Mouse (Mus musculus): ENCODE results near the gene Itpr3.

Itpr3 gene

DNA sequence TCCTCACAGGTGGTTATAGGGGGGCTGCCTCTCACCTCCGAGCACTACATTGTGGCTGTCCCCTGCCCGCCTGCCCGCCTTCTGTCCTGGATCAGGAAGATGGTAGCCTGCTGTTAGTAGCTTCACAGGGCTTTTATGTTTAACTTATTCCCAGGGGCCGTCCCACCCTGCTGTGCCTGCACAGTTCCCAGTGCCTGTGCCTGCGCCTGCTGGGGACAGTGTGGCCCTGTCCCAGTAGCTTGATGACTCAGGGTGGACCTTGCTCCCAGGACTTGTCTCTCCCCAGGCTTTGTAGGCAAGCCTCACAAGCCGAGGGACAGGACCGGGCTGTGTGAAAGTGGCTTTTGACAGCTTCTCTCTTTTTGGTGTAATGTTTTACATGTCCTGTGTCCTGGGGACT, 64.7 kb downstream of the Itpr3 start:
- DNase-seq: no peak

DNA sequence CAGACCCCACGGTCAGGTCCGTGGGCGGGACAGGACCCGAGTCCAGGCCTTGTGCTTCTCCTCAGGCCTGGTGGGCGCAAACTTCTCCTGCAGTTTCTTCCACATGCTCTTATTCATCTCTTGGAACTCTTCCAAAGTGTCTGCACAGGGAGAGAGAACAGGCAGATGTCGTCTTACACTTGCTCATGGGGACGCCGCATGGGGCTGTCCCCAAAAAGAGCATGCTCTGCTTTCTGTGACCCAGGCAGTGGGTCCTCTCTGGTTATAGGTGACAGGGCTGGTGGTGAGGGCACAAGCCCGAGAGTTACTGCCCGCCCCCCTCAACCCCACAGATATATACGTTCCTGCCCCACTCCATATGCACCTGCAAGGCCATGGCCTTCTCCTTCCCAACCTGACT, 65.6 kb downstream of the Itpr3 start:
- DNase-seq: no peak

DNA sequence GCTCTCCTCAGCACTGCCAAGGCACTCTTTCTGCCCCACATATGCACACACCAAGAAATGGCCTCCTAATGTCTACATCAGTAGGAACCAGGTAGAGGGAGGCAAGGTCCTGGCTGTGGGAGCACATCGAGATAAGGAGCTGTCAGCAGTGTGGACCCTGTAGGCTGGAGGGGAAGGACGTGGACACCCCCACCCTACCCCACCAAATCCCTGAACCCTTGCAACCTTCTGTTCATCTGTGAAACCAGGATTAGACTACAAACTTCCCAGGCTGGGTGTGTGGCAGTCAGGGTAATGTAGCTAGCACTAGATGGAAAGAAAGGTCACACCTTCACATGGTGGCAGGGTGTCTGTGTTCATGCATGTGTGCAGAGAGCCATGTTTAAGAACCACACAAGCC, 66.0 kb downstream of the Itpr3 start:
- no peak for DNase-seq

DNA sequence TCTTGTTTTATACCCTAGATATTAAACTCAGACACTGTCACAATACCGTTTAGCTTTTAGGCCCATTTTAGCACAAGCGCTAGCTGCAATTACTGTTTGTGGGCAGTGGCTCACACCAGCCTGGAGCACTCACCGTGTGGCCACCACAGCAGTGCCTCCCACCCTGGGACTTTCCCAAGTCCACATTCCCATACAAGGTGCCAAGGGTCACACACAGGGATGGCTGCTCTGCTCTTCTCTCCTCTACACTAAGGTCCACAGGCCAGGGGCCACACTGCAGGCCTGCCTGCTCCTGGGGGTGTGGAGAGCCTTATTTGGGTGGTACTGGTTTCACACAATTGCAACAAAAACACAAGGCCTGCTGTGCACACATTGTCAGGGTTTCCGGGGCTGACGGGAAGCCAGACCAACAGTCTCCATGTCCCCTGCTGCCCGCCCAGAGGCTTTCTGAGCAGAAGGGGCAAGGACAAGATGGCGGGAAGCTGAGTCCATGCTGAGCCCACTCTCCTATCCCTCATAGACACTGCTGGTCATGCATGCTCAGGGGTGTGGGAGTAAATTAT, 66.8 kb downstream of the Itpr3 start:
- DNase-seq: no peak

DNA sequence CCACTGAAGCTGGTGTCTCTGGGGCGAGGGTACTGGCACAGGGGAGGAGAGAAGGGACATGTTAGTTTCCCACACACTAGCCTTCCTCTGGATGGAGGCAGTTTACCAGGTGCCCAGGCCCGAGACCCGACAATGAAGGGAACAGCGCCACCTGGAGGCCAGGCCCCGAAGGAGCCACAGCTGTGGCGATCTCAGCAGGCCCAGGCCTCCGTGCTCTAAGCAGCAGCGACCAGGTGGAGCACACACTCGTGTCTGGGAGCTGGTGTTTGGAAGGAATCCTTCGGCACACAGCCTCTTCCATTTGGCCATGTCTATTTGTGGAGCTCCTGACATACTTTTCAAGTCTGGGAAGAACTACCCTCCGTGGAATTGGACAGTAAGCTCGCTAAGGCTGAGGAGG, 68.1 kb downstream of the Itpr3 start:
- DNase-seq: peak; percentile 77

DNA sequence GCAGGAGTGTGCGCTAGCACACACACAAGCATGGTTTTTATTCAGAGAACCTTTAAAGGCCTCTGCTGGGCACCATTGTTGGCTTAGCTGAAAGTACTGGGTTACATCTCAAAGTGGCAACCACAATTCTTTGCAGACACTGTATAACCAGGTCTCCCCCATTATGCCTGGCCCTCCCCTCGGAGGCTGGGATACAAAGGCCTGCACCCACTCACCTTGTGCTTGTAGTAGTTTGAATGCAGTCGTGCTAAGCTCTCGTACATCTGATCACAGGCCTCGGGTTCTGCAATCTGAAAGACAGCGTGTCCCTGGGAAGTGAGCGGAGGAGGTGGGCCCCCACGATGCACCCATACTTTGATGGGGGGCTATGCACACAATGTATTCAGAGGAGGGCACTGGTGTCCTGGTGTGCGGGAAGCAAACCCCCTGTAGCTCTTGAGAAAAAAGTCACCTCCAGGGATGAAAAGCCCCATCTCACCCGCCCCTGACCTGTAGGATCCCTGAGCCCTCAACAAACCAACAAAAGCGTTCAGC, 68.6 kb downstream of the Itpr3 start:
- no peak for DNase-seq

DNA sequence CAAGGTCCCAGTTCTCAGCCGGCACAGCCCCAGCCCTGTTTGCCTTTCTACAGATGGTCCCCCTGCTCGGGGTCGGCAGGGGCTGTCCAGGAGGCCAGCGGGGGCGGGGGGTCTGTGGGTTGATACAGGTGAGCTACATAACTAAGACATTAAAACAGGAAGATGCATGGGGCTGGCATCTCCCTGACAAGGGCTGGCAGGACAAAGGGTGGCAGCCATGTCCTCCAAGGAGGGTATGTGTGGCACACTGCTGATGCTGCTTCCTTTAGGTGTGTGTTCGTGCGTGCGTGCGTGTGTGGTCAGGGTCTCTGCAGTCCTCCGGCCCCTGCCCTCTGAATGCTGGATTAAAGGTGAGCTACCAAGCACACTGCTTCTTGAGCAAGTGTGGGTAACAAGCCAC, 69.9 kb downstream of the Itpr3 start:
- no peak for DNase-seq

DNA sequence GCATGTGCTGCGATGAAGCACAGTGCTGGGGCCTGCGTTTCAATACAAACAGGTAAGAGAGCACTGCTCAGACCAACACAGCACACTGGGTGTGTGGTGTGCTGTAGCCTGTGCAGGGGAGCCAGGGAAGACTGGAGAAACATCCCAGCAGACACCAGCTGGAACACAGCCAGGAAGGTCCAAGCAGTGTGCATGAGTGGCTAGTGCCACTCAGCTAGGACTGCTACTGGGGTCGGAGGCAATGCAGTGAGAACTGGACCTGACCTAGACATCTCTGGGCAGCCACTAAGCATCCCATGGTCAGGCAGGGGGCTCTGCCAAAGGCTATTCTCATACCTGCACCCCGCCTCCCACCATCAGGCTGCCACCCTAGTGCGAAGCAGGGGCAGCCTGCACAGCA, 71.1 kb downstream of the Itpr3 start:
- no peak for DNase-seq

DNA sequence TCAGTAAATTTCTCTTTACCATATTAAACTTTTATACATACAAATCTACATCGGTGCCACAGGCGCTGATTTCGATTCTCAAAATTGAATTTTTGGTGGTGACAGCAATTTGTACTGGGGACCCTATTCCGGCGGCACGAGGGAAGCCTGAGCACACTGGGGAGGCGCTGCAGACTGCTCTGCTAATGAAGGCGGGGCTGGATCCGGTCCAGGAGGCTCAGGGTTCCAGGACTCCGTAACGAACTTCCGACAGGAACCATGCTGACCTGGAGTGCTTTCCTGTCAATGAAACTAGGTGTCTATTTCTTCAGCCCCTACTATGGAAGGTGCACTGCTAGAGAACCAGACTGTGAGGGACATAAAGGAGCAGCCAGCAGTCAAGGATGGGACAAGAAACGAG, 72.2 kb downstream of the Itpr3 start:
- DNase-seq: no peak

DNA sequence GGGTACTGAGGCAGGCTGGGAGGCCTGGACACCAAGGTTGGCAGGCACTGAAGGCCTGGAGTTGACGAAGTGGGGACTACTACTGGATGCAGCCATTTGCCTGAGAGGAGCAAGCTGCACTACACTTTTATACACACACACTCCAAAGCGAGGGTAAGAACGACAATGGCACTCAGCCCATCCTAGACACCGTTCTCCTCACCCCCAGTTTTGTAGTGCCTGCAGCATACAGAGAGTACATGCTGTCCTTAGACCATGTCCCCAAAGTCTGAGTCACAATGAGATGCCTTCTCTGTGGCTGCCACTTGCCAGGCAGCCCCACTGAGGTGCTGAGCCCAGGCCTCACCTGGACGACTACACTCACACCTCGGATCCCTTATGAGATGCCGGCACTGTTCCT, 72.7 kb downstream of the Itpr3 start:
- no peak for DNase-seq

DNA sequence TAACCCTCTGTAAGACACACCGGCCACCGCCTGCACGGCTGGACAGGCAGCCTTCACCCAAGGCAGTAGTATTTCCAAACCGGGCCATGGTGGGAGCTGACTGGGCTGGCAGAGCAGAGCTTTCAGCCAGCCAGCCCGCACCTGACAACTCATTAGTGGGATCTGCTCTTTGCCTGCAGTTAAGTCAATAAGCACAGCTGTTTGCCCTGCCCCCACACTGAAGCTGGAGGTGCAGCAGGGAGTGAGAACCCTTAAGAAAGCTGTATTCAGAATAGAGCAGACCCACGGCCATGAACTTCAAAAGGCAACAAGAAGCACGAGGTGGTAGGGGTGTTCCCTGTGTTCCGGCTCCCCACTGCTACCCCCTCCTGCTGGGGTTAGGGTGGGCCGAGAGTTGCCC, 73.1 kb downstream of the Itpr3 start:
- DNase-seq: no peak

DNA sequence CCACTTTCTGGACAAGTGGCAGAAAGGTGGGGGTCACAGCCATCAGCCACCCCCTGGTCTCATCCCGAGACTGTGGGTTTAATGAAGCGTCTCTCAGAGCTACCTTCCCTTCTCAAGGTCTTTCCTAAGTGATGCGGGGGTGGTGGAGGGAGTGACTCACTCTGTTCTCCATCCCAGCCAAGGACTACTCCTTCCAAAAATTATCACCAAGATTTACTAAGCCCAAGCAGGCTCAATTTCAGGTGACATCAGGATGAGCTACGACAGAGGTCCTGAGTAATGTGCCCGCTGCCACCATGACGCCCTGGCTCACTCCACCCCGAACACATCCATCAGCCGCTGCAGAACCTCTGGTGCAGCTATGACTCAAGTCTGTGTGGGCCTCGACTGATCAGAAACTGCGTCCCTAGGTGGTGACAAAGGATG, 74.1 kb downstream of the Itpr3 start:
- no peak for DNase-seq

DNA sequence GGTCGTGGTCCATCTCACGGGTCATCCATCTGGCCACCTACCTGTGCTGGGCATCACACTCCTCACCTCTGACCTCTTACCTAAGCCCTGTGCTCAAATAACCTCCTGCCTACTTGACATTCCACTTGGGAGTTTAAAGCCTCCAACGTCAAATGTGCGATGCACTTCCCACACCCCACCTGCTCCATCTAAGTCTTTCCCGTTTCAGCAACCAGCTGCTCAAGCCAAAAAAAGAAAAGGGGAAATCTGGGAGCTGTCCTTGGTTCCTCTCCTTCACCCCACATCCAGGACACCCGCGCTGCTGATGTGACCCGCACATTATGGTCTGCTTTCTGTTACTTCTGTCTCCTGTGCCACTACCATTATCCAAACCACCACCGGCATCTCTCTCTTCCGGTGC, 75.1 kb downstream of the Itpr3 start:
- no peak for DNase-seq

DNA sequence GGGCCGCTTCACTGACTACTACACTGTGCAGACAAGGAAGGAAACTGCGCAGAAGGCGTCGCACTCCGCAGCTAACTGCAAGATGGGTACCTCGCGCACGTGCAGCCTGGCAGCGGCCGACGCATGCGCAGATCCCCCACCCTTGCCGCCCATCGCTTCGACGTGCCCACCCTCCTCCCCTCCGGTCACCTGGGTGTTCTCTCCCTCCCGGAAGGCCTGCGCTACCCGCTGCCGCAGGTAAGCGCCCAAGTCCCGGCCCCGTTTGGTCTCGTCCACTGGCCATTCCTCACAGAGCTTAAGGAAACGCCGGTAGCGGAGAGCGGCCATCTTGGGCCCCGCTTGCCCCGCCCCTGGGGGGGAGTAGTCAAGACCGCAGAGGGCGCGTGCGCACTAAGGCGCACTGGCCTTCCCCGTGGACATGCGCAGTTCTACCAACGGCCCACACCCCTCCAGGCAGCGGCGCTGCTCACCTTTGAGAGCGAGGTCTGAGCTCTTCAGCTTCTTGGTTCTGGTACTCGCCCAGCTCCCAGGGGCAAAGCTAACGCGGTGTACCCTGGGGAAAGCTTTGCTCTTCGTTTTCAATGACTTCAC, 76.5 kb downstream of the Itpr3 start, which contains the start of gene Uqcc2:
Gene Uqcc2, minus strand, starts transcription at position 366 of the 591 bp plus-strand sequence.
- peak; percentile 97 for DNase-seq

DNA sequence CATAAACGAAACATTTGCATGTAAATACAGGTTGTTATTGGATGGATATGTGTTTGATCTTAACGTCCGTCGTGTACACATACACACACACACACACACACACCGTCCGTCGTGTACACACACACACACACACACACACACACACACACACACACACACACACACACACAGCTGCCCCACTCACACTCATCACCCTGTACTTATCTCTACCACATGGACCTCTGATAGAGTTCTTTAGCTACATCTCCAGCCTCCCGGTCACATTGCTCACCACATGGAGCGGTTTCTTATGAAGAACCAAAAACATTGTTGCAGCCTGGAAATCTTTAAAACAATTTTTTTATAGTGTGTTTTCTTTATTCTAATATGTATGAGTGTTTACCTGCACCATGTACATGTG, 77.1 kb downstream of the Itpr3 start:
- DNase-seq: no peak

DNA sequence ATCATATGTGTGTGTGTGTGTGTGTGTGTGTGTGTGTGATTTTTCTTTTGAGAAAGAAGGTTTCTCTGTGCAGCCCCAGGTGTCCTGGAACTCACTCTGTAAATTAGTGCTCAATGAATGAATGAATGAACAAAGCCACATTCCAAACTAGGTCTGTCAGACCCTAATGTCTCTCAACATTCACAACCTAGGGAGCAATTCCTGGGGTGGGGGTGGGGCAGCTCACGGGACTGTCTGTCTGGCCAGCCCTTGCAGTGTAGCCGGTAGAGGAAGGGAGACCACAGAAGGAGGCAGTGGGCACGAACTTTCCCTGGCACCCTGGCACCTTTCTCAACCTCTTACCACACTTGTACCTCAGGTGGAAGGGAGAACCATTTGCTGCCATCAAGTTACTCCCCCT, 77.6 kb downstream of the Itpr3 start:
- DNase-seq: no peak

DNA sequence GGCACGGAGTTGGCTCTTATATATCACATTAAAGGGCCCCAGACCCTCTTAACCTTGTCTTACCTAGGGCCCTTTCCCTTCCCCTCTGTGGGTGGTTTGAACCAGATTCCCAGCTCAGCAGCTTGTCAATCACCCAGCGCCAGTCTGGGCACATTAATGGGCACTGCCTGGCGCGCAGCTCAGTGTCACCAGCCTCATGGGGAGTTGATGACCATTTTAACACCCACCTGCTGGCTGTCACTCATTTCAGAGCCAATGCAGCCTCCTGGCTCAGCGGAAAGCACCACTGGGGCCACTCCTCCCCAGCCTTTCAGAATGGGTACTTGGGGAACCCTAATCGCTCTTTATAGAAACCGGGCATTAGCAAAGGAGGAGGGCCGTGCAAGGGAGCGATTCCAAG, 81.3 kb downstream of the Itpr3 start:
- no peak for DNase-seq

DNA sequence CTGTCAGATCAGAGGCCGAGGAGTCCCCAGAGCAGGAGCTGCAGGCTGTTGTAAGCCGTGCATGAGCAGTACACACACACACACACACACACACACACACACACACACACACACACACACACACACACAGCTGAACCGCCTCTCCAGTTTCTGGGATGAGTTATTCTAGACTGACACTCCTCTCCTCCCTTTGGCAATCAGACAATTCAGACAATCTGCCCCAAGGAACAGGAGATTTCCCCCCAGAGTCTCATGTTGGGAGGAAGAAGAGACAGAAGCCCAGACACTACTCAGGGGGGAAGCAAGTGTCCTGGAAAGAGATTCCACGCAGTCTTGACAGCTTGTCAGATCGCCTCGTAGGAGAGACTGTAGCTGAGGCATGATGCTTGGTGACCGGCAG, 82.2 kb downstream of the Itpr3 start:
- no peak for DNase-seq

DNA sequence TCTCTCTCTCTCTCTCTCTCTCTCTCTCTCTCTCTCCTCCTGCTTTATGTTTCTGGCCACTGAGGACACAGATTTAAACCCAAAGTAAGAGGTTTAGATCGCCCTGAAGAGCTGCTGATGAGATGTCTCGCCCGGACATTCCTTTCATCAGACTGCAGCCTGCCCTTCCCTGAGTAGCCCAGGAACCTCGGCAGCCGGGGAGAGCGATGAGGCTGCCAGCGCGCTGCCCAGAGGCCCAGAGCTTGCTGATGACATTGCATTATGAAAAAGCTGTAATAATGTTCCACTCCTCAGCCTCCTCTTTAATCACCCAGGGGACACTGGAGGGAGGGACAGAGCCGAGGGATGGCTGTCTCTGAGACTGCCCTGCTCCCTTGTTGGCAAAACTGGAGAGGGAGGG, 83.2 kb downstream of the Itpr3 start:
- no peak for DNase-seq

DNA sequence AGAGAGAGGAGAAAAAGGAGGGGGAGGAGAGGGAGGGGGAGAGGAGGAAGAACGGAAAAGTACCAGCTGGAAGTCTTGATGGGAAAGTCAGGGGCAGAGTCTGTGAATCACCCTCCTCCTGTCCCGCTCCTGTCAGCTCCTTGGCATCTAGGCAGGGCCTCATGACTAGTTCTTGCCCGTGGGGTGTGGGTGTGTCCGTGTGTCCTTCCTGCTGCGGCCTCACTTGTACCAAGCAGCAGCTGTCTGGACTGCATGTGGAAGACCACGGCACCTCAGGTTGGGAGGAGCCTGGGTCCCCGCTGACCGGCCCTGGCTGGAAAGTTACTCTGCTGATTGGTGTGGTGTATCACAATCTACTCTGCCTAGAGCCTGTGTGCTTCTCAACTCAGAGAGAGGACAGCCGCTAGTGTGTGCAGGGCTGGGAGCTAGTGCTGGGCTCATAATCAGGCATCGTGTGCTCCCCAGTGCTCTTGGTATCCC, 84.9 kb downstream of the Itpr3 start:
- peak; percentile 46 for DNase-seq

DNA sequence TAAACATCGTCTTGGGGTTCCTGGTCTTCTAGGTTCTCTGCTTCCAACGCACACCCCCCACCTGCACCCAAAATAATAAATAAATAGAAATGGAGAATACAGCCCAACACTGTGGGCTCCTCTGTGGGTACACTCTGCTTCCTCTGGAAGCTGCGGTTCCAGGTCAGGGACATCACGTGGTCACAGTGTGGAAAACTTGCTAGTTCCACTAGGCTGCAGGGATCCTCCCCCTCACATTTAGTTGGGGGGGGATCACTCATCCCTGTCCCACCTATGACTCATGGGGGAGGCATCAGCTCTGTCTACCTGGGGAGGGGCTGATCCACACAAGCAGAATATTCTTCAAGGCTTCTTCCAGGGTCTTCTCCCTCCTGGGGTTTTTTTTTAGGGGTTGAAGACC, 87.0 kb downstream of the Itpr3 start:
- DNase-seq: no peak

DNA sequence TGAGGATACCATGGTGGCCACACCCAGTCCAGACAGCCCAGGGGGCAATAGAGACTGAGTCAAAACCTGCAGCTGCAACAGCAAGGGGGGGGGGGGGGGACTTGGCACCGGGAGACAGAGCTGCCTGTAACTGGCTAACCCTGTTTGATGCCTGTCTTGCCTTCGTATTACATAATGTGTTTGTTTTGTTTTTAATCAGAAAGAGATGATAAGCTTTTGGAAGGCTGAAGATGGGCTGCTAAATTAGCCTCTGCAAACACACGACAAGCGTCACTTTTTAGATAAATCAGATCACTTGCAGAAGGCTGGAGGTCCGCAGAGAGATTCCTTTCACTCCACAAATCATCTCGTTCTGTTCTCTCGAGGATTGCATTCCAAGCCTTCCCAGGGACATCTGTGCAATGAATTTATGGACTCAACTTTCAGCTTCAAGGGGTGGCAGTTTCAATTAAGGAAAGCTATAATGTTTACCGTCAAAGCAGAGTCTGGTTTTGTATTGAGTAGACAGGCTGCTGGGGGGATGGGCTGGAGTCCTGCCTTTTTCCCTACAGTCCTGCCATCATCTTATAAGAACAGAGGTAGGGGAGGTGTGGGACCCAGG, 89.3 kb downstream of the Itpr3 start:
- no peak for DNase-seq

DNA sequence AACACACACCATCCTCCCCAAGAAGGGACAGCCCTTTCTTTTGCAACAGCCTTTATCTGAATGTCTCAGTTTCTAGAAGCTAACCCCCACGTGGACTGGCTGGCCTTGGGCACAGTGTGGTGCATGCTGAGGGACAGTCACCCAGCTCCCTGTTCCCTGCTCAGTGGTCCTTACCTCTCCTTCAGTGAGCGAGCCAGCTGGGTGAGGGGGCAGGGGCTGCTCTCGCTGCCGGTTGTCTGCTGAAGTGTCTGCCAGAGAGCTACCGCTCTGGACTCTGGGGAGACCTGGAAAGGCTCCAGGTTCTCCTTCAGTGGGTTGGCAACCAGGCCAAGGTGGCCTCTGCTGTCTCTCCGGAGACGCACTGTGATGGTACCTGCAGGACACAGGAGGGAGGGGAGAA, 93.8 kb downstream of the Itpr3 start:
- peak; percentile 33 for DNase-seq

DNA sequence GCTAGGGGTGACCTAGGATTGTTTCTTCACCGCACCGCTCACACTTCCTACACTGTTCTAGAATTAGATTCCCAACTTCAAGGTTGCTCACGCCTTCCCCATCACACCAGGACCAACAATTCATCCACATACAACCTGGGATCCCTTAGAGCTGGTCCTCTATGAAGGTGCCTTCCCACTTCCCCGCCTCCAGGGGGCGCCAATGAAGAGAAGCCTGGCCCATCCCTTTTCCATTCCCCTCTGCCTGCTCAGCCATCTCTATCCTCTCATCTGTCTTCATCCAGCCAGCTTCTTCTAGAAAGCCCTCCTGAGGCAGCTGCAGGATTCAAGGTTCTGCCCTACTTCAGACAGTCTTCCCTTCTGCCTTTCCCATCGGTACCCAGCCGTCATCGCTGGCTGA, 94.3 kb downstream of the Itpr3 start:
- DNase-seq: no peak

Measured in kidney, adult 18-20 months (tissue).